Mouse (Mus musculus) bone marrow, adult 2 months (tissue): ENCODE measurements around the gene Gm15737.

ENCODE experiments used
- CTCF ChIP-seq: fragments of 200-500 bp; IDR thresholded peaks from 2 replicates; pipeline ENCODE4 v1.5.1; 2011; ENCODE audit warnings: low read length, control low read depth; ENCODE audit not compliant: control insufficient read depth, insufficient read depth
- POLR2A ChIP-seq: fragments of 200-500 bp; IDR thresholded peaks from 2 replicates; pipeline ENCODE4 v1.6.1; 2011; ENCODE audit warnings: low read depth, mild to moderate bottlenecking, control low read depth, low read length, borderline replicate concordance; ENCODE audit not compliant: control insufficient read depth

GRCm38 (mm10) chr6:92920938-92921689, 52.0 kb downstream of the Gm15737 start:
- TF ChIP-seq POLR2A (no peak), CTCF (no peak)
